Mouse (Mus musculus): ENCODE data around the gene Cux1. TPM values are rescaled to one million over a fixed set of nuclear protein-coding genes. Genes with fewer than 3 reads are reported as not detected.
A peak's percentile ranks its signal among the peaks of the same experiment; 100 is the strongest.

The Cux1 gene
- polyA plus RNA-seq, 1 experiment: 37.1 TPM

GRCm38 (mm10) chr5:136591816-136592499, 24.7 kb upstream of the Cux1 start:
- WGBS: 75% methylated on average over 8 of the region's 8 CpGs
- no peak overlapping the region for H3K4me3 ChIP-seq (replicated peaks; ENCODE audit: control insufficient read depth, low read depth, low read length)
- H3K27ac ChIP-seq (ENCODE audit: control insufficient read depth, insufficient read depth, low read depth, low read length, poor library complexity): no peak overlapping the region
- TF ChIP-seq POLR2A (IDR thresholded peaks at IDR 0.05; ENCODE audit: borderline replicate concordance, control insufficient read depth, low read depth, low read length) (no peak), CTCF (IDR thresholded peaks at IDR 0.05; ENCODE audit: control insufficient read depth, insufficient read depth, low read length) (no peak)
- H3K4me1 ChIP-seq (ENCODE audit: control insufficient read depth, insufficient read depth, low read length): no peaks in the 10 kb centered on the region; the same call in 1 of the 2 replicates

- TF ChIP-seq POLR2A (IDR thresholded peaks at IDR 0.05; ENCODE audit: borderline replicate concordance, control insufficient read depth, low read depth, low read length) (no peak), CTCF (IDR thresholded peaks at IDR 0.05; ENCODE audit: control insufficient read depth, insufficient read depth, low read length) (no peak)
- no peak overlapping the region for H3K4me3 ChIP-seq (replicated peaks; ENCODE audit: control insufficient read depth, low read depth, low read length)
- peaks cover 3% of the 10 kb centered on the region for H3K4me1 ChIP-seq (ENCODE audit: control insufficient read depth, insufficient read depth, low read length)
- 70% methylated on average over 2 of the region's 2 CpGs for WGBS
- H3K27ac ChIP-seq (ENCODE audit: control insufficient read depth, insufficient read depth, low read depth, low read length, poor library complexity): no peak overlapping the region
Measured at GRCm38 (mm10) chr5:136589002-136589401, 21.7 kb upstream of the Cux1 start.

DNA sequence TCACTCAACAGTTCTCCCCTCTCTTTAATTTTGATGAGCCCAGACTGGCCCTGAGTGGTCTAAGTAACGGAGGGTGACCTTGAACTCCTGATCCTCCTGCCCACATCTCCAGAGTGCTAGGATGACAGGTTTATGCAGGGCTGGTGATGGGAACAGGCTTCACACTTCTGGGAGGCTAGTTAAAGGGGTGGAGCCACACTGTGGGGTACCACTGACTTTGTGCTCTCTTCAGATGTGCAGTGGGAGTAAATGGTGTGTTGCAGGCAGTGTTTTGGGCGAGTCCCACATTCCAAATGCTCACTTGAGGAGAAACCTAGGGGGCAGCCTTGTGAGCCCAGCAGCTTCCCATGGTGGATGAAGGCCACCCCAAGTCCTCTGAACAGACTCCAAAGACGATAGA, 21.2 kb upstream of the Cux1 start:
- 83% methylated on average over 3 of the region's 3 CpGs for WGBS
- Histone ChIP-seq H3K4me1 (ENCODE audit: control insufficient read depth, insufficient read depth, low read length) (peaks cover 3% of the 10 kb centered on the region), H3K4me3 (replicated peaks; ENCODE audit: control insufficient read depth, low read depth, low read length) (no peak overlapping the region), H3K27ac (ENCODE audit: control insufficient read depth, insufficient read depth, low read depth, low read length, poor library complexity) (no peak overlapping the region)
- TF ChIP-seq CTCF (IDR thresholded peaks at IDR 0.05; ENCODE audit: control insufficient read depth, insufficient read depth, low read length): no peak
- no peak for TF ChIP-seq POLR2A (IDR thresholded peaks at IDR 0.05; ENCODE audit: borderline replicate concordance, control insufficient read depth, low read depth, low read length)

- TF ChIP-seq CTCF (IDR thresholded peaks at IDR 0.05; ENCODE audit: control insufficient read depth, insufficient read depth, low read length) (no peak), POLR2A (IDR thresholded peaks at IDR 0.05; ENCODE audit: borderline replicate concordance, control insufficient read depth, low read depth, low read length) (no peak)
- WGBS: 38% methylated on average over 4 of the region's 4 CpGs
- H3K4me1 ChIP-seq (ENCODE audit: control insufficient read depth, insufficient read depth, low read length): peaks cover 3% of the 10 kb centered on the region
- no peak overlapping the region for H3K4me3 ChIP-seq (replicated peaks; ENCODE audit: control insufficient read depth, low read depth, low read length)
- H3K27ac ChIP-seq (ENCODE audit: control insufficient read depth, insufficient read depth, low read depth, low read length, poor library complexity): peak overlapping the region; percentile 29
Measured at GRCm38 (mm10) chr5:136584676-136585285, 17.5 kb upstream of the Cux1 start.

- Histone ChIP-seq H3K4me3 (replicated peaks; ENCODE audit: control insufficient read depth, low read depth, low read length) (no peak overlapping the region), H3K27ac (ENCODE audit: control insufficient read depth, insufficient read depth, low read depth, low read length, poor library complexity) (peak overlapping the region; percentile 38; the same call in 1 of the 2 replicates), H3K4me1 (ENCODE audit: control insufficient read depth, insufficient read depth, low read length) (peaks cover 3% of the 10 kb centered on the region)
- no peak for TF ChIP-seq CTCF (IDR thresholded peaks at IDR 0.05; ENCODE audit: control insufficient read depth, insufficient read depth, low read length)
- TF ChIP-seq POLR2A (IDR thresholded peaks at IDR 0.05; ENCODE audit: borderline replicate concordance, control insufficient read depth, low read depth, low read length): no peak
- WGBS: 47% methylated on average over 4 of the region's 4 CpGs
Measured at GRCm38 (mm10) chr5:136583666-136584464, 16.6 kb upstream of the Cux1 start.

DNA sequence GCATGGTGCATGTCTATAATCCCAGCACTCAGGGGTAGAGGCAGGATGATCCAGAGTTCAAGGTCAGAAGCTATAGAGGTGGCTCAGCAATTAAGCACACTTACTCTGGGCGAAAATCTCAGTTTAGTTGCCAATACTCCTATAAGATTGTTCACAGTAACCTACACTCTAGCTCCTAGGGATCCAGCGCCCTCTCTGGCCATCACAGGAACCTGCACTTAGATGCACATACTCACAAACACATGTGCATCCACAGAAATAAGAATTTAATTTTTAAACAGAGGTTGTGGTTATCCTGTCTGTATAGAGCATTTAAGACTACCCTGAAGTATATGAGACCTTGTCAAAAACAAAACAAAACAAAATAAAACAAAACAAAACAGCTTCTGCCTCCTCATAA, 16.0 kb upstream of the Cux1 start:
- Histone ChIP-seq H3K4me1 (ENCODE audit: control insufficient read depth, insufficient read depth, low read length) (peaks cover 3% of the 10 kb centered on the region), H3K27ac (ENCODE audit: control insufficient read depth, insufficient read depth, low read depth, low read length, poor library complexity) (no peak overlapping the region), H3K4me3 (replicated peaks; ENCODE audit: control insufficient read depth, low read depth, low read length) (no peak overlapping the region)
- 77% methylated on average over 2 of the region's 2 CpGs for WGBS
- TF ChIP-seq CTCF (IDR thresholded peaks at IDR 0.05; ENCODE audit: control insufficient read depth, insufficient read depth, low read length): no peak
- TF ChIP-seq POLR2A (IDR thresholded peaks at IDR 0.05; ENCODE audit: borderline replicate concordance, control insufficient read depth, low read depth, low read length): no peak

DNA sequence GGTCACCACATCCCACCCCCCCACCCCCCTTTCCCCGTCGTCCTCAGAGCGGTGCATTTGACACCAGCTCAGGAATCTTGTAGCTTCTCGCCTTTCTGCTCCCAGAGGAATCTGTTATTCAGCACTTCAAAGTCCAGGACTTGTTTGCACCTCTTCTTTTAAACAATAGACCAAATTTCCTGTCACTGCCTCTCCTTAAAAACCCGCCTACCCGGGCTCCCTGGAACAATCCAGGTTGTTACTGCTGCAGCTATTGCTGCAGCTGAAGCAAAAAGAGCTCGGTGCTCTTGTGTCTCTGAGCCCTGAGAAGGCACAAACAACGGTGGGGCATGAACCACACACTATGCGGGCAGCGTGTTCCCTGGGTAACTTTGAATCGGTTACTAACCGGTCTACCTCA, 14.9 kb upstream of the Cux1 start:
- Histone ChIP-seq H3K27ac (ENCODE audit: control insufficient read depth, insufficient read depth, low read depth, low read length, poor library complexity) (no peak overlapping the region), H3K4me1 (ENCODE audit: control insufficient read depth, insufficient read depth, low read length) (peaks cover 3% of the 10 kb centered on the region), H3K4me3 (replicated peaks; ENCODE audit: control insufficient read depth, low read depth, low read length) (no peak overlapping the region)
- no peak for TF ChIP-seq POLR2A (IDR thresholded peaks at IDR 0.05; ENCODE audit: borderline replicate concordance, control insufficient read depth, low read depth, low read length)
- no peak for TF ChIP-seq CTCF (IDR thresholded peaks at IDR 0.05; ENCODE audit: control insufficient read depth, insufficient read depth, low read length)
- WGBS: 34% methylated on average over 12 of the region's 12 CpGs

- TF ChIP-seq POLR2A (IDR thresholded peaks at IDR 0.05; ENCODE audit: borderline replicate concordance, control insufficient read depth, low read depth, low read length) (no peak), CTCF (IDR thresholded peaks at IDR 0.05; ENCODE audit: control insufficient read depth, insufficient read depth, low read length) (no peak)
- Histone ChIP-seq H3K27ac (ENCODE audit: control insufficient read depth, insufficient read depth, low read depth, low read length, poor library complexity) (no peak overlapping the region), H3K4me1 (ENCODE audit: control insufficient read depth, insufficient read depth, low read length) (peaks cover 3% of the 10 kb centered on the region), H3K4me3 (replicated peaks; ENCODE audit: control insufficient read depth, low read depth, low read length) (no peak overlapping the region)
- WGBS: 9% methylated on average over 13 of the region's 13 CpGs
Measured at GRCm38 (mm10) chr5:136581625-136582024, 14.3 kb upstream of the Cux1 start.
